Mouse (Mus musculus) CH12.LX (cell line): ENCODE data around the gene Nkapd1.

ENCODE experiments used
- CTCF ChIP-seq, 2 experiments: IDR thresholded peaks in 1 of 2; conservative IDR thresholded peaks in 1 of 2; 2 replicates each; pipeline ENCODE4 v1.5.1; 2011 to 2012; ENCODE audit warnings: low read depth in 2 of 2, low read length in 2 of 2, improper control_type of control experiment in 1 of 2, inconsistent platforms in 1 of 2, mild to moderate bottlenecking in 1 of 2, moderate library complexity in 1 of 2
- E2F4 ChIP-seq: IDR thresholded peaks from 2 replicates; pipeline ENCODE4 v1.6.1; 2011; ENCODE audit warnings: low read depth, low read length, improper control_type of control experiment; ENCODE audit not compliant: insufficient replicate concordance
- EP300 ChIP-seq: IDR thresholded peaks from 2 replicates; pipeline ENCODE4 v1.6.1; 2011; ENCODE audit warnings: low read length, improper control_type of control experiment
- GABPA ChIP-seq: IDR thresholded peaks from 2 replicates; pipeline ENCODE4 v1.6.1; 2012; ENCODE audit warnings: low read depth, low read length, improper control_type of control experiment, inconsistent platforms; ENCODE audit not compliant: insufficient replicate concordance
- JUND ChIP-seq: conservative IDR thresholded peaks from 2 replicates; pipeline ENCODE4 v1.6.1; 2011; ENCODE audit warnings: low read depth, low read length, improper control_type of control experiment
- KAT2A ChIP-seq: IDR thresholded peaks from 2 replicates; pipeline ENCODE4 v1.6.1; 2012; ENCODE audit warnings: low read length, improper control_type of control experiment, inconsistent platforms; ENCODE audit not compliant: insufficient replicate concordance
- MAFK ChIP-seq: IDR thresholded peaks from 2 replicates; pipeline ENCODE4 v1.6.1; 2011; ENCODE audit warnings: low read length, improper control_type of control experiment; ENCODE audit not compliant: insufficient replicate concordance
- MAZ ChIP-seq: IDR thresholded peaks from 2 replicates; pipeline ENCODE4 v1.6.1; 2012; ENCODE audit warnings: low read depth, mild to moderate bottlenecking, inconsistent platforms, low read length, improper control_type of control experiment, moderate library complexity
- NELFE ChIP-seq: IDR thresholded peaks from 2 replicates; pipeline ENCODE4 v1.6.1; 2011; ENCODE audit warnings: low read depth, low read length, improper control_type of control experiment
- TCF12 ChIP-seq: IDR thresholded peaks from 2 replicates; pipeline ENCODE4 v1.6.1; 2014; ENCODE audit warnings: low read depth, mild to moderate bottlenecking, inconsistent platforms, low read length, improper control_type of control experiment
- USF1 ChIP-seq: IDR thresholded peaks from 2 replicates; pipeline ENCODE4 v1.6.1; 2014; ENCODE audit warnings: low read depth, mild to moderate bottlenecking, inconsistent platforms, low read length, improper control_type of control experiment
- USF2 ChIP-seq: conservative IDR thresholded peaks from 2 replicates; pipeline ENCODE4 v1.6.1; 2011; ENCODE audit warnings: low read depth, low read length, improper control_type of control experiment

GRCm38 (mm10) chr9:50616766-50617603, at the start of gene Nkapd1, which contains the start of gene Pih1d2:
- TF ChIP-seq NELFE (peak; percentile 62), JUND (no peak), TCF12 (peak; percentile 70; the same call in 1 of the 2 replicates), CTCF (conservative IDR thresholded peaks at IDR 0.05 in 1 of 2, IDR thresholded peaks at IDR 0.05 in 1 of 2; ENCODE audit: low read depth in 2 of 2, low read length in 2 of 2) (no peak), MAFK (no peak), USF1 (no peak), USF2 (no peak), E2F4 (no peak), MAZ (peak; percentile 43; the same call in 1 of the 2 replicates), KAT2A (peak; percentile 55; the same call in 1 of the 2 replicates), GABPA (no peak; the same call in 1 of the 2 replicates), EP300 (no peak)
